Mouse (Mus musculus): ENCODE measurements at regions not wholly inside any gene's neighbourhood (a gene's known extent, or its start where the extent isn't known, plus 50 kb on each side); places are given as distances from the start of the nearest gene placed in this dataset.

DNA sequence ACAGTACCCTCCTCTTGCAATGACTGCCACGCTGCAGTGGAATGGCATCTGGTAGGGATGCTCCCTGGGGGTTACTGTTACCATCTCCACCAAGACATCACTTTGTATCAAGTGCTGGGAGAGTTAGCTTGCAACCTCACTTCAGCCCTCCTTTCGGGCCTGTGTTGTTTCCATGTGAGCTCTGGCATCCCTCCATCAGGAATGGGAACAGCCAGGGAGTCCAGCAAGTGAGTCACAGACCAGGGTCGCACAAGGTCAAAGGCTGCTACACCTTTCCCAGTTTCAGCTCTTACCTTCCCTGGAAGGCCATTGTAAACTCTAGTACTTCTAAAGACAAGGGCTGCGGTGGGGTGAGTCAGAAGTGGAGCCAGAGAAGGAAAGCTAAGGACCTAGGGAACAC is 302.3 kb upstream of the Klf3 start:
- no peak for DNase-seq

- no peak for DNase-seq
Measured at GRCm38 (mm10) chr5:64501746-64502145, 301.4 kb upstream of the Klf3 start.

DNA sequence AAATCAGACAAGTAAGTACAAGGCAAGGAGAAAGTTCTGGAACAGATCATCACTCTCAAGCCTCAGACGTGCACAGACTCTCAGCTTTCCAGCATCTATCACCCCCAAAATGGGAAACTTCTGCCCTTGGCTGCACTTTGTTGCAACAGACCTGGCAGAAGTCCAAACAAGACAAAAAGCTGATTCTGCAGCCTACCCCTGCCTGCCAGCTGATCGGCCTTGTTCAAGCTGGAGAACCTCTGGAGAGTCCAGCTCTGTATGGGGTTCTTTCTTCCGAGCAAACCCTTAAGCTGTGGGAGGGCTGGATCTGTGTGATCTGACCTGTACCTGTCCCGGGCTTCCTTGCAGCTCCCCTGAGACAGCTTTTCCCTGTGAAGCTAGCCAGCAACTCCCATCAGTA is 299.7 kb upstream of the Klf3 start:
- peak; percentile 55 for DNase-seq

- DNase-seq: peak; percentile 19
Measured at GRCm38 (mm10) chr5:64504507-64504906, 298.7 kb upstream of the Klf3 start.

- peak; percentile 84 for DNase-seq
Measured at GRCm38 (mm10) chr5:64505227-64505834, 297.9 kb upstream of the Klf3 start.

DNA sequence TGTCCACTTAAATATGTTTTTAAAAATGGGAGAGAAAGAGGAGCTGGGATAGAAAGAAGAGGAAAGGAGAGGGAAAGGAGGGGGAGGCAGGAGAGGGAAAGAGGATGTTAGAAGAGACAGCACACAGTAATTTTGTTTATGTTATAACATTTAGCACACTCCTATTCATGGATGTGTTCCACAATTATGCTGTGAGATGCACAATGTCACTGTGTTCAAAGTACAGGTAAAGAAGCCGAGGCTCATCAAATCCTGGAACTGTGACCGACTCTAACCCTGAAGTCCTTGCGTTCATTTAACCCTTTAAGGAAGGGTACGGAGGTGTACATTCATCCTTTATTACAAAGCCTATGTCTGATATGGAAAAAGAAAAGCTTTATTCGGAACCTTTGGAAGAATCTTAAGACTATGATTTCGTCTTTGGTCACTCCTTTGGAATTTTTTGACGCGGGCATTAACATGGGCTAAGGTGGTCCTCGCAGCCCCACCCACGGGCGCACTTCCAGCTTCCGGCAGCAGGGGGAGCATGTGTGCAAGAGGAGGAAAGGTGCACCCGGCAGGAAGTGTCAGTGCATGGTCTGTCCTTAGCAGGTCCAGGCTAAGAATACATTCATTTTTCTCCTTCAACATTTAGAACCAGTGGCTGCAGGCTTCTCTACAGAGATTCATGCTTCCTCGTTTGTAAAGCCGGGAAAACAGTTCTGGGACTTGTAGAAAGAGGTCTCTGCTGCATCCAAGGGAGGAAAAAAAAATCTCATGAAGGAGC is 297.2 kb upstream of the Klf3 start:
- DNase-seq: peak; percentile 90

DNA sequence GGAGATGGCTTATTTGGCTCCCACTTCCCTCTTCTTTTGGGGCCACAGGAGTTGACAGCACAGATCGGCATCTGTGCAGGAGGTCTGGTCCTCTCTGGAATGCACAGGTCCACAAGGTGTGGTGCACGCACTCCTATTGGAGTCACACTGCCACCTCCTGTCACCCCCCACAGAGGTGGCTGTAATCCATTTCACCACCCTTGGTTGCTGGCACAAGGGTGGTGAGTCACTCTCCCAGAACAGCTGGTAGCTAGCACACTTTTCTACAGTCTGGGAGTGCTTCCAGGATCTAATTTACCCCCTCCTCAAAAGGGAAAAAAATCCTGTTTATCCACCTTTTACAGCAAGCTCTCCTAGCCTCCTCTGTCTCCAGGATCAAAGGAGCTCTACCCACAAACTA is 294.6 kb upstream of the Klf3 start:
- peak; percentile 32 for DNase-seq

- DNase-seq: no peak
Measured at GRCm38 (mm10) chr5:64513155-64513945, 289.8 kb upstream of the Klf3 start.

DNA sequence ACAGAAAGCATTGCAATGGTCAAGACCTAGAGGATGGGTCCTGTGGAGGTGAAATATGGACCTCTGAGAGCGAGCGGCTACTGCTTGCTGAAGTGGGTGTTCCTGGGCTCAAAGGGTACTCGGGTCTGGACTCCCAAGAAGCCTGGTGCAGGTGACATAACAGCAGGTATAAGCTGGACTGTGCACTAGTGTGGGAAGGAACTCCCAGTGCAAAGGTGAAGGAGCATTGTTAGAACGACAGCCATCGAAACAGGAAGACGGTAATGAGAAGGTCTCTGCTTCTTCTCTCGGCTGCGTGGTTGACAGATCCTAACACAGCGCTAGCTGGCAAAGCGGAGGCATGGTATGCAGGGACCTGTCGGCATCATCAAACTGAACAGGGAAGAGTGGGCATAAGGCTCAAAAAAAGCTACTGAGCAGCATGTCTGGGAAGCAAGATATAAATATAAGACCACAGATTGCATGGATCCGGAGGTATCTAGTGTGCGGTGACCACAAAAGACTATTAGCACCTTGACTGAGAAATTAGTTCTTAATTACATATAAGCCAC is 287.0 kb upstream of the Klf3 start:
- no peak for DNase-seq

GRCm38 (mm10) chr5:64517241-64517640 is 285.9 kb upstream of the Klf3 start:
- no peak for DNase-seq

DNA sequence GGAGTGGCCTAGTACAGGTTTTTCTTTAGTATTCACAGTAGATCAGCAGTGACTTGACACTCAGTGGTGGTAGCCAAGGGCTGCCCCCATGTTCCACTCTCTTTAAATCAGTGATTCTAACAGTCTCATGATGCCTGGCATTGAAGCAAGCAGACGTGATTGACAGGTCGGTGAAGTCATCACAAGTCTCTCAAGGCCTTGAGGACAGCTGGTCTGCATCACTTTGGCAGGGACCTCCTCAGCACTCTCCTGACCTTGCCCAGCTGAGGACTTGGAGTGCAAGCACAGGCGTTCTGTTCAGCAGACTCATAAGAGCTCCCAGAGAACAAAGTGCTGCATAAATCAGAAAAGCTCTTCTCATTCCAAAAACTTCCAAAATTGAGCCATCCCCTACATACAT is 285.4 kb upstream of the Klf3 start:
- DNase-seq: no peak

DNA sequence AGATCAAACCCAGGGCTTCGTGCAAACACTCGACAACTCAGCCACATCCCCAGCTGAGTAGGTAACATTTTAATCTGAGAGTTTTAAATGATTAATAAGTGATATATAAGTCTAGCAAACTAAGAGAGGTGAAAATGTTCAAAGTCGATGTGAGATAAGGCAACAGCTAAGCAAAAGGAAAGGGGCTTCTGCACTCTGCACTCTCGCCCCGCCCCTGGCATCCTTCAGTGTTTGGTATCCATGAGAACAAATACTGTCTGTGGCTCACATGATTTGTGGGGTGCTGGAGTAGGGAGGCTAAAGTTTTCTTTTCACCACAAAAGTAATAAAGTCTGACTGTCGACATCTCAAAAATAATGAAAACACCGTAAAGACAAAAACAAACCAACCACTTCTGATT is 284.2 kb upstream of the Klf3 start:
- DNase-seq: no peak

GRCm38 (mm10) chr5:64519731-64520130 is 283.5 kb upstream of the Klf3 start:
- no peak for DNase-seq

DNA sequence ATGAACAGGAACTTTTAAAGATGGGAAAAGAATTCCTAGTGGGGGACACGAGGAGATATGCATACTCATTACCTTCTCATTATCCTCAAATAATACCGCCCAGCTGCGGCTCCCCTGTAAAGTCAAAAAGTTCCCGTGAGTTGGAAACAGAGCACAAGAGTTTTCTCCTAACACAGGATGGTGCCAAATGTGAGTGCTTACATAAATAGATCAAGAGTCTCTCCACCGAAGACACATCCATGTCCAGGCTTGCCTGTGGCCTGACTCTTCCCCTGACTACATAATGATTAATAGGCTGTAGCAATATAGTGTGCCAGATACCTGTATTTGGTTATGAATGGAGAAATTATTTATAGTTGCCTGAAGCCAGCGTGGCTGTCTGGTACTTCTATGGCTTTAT is 281.8 kb upstream of the Klf3 start:
- DNase-seq: no peak

DNA sequence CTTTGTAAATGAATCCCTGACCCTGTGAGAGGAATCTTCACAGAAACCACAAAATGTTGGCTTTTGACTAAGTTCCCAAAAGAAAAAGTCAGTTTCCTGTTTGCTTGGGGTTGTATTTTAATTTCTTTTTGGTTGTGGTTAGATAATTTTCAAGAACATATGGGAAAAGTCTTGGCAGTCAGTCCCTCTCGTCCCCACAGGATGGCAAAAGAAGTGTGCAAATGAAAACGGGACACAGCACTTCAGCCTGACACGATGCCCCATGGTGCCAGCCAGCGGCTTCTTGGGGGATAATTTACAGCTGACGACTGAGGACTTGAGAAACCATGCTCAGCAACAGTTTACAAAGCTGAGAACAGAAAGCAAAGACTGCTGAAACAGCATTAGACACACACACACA is 281.2 kb upstream of the Klf3 start:
- no peak for DNase-seq

- DNase-seq: no peak
Measured at GRCm38 (mm10) chr5:64526521-64526920, 276.7 kb upstream of the Klf3 start.

- DNase-seq: no peak
Measured at GRCm38 (mm10) chr5:64527962-64528361, 275.2 kb upstream of the Klf3 start.

- no peak for DNase-seq
Measured at GRCm38 (mm10) chr5:64534371-64534770, 268.8 kb upstream of the Klf3 start.

DNA sequence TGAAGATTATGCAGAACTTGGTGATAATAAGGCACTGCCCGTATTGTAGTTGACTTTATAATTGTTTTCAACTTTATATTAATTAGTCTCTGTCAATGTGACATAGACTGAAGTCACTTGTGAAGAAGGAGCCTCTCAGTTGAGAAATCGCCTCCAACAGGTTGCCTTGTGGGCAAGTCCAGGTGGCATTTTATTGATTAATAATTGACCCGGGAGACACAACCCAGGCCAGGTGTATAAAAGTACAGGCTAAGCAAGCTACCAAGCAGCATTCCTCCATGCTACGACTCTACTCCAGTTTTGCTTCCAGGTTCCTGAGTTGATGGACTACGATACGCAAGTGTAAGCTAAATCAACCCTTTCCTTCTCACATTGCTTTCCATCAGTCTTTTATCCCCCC is 268.2 kb upstream of the Klf3 start:
- DNase-seq: no peak

GRCm38 (mm10) chr5:64535546-64535945 is 267.6 kb upstream of the Klf3 start:
- no peak for DNase-seq

- no peak for DNase-seq
Measured at GRCm38 (mm10) chr5:64536393-64537112, 266.6 kb upstream of the Klf3 start.

DNA sequence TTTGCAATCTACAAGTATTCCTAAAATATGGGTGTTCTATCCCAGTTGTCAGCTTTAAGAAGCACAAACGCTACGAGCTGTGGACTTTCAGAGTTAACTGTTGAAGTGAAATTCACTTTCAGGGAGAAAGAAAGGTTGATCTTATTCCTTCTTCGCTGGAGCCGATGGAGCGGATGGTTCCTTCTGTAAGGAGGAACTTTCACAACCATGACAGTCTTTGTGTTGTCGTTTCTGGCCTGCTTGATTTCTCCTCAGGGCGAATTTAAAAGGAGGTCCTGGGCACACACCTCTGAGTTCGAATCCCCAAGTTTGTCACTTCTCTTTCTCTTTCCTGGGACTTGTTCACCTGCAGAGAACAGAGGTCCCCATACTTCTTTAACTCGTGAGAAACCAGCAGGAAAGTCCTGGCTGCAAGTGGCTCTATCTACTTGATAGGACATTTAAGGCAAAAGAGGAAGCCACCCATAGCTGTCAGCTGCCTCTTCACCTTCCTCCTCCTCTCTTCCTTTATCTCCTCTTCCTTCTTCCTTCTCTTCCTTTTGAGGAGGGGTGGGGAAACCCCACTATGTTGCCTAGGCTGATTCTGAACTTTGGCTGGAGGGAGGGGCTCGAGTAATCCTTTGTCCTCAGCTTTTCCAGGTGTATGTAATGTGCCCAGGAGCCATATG is 265.9 kb upstream of the Klf3 start:
- no peak for DNase-seq
